Mouse (Mus musculus) brain, embryonic 14.5 days (tissue): Measurements from ENCODE around the gene Slc38a6.

ENCODE experiments used
- CTCF ChIP-seq: fragments of 200-500 bp; IDR thresholded peaks from 2 replicates; pipeline ENCODE4 v1.5.1; 2012; ENCODE audit warnings: inconsistent platforms, mild to moderate bottlenecking, moderate library complexity, borderline replicate concordance; ENCODE audit not compliant: insufficient read depth, insufficient read length; ENCODE audit errors: extremely low read depth
- POLR2A ChIP-seq: fragments of 200-500 bp; IDR thresholded peaks from 2 replicates; pipeline ENCODE4 v1.6.1; 2012; ENCODE audit warnings: mild to moderate bottlenecking, inconsistent platforms, borderline replicate concordance; ENCODE audit not compliant: poor library complexity, insufficient read depth, insufficient read length, severe bottlenecking; ENCODE audit errors: extremely low read depth

DNA sequence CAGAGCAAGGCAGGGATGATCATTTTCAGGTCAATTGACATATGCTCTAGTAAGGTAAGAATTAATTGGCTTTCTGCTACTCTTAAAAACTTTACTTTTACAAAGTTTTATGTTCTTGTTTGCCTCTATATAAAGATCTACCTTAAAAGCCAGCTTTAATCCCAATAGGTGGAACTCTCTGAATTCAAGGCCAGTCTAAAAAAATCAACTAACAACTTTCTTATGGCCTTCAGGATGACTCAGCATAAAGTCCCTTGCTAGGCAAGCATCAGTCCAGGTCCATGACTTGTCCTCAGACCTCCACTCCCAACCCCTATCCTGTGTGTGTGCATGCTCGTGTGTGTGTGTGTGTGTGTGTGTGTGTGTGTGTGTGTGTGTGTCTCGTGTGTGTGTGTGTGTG is 70.1 kb downstream of the Slc38a6 start:
- TF ChIP-seq CTCF (no peak), POLR2A (no peak)
